Mouse (Mus musculus): ENCODE measurements around the gene Gm614. TPM values are rescaled to one million over a fixed set of nuclear protein-coding genes. Genes with fewer than 3 reads are reported as not detected.

The Gm614 gene
- polyA plus RNA-seq, 1 experiment from 2014 or later, result not detected

- Histone ChIP-seq H3K9ac (replicated peaks) (peak overlapping the region; percentile 74), H3K4me1 (replicated peaks) (peaks cover 27% of the 10 kb centered on the region), H3K36me3 (peaks cover 10% of the 10 kb centered on the region; the same call in 1 of the 2 replicates), H3K27me3 (peaks cover 13% of the 10 kb centered on the region; the same call in 1 of the 2 replicates), H3K9me3 (no peaks in the 10 kb centered on the region), H3K4me3 (replicated peaks) (peak overlapping the region; percentile 61), H3K27ac (peak overlapping the region; percentile 82), H3K4me2 (peak overlapping the region; percentile 62)
- 17% methylated on average over 26 of the region's 26 CpGs for WGBS
- peak; percentile 22; the same call in 1 of the 2 replicates for ATAC-seq (ENCODE audit: insufficient number of reproducible peaks, insufficient read depth, low FRiP score, low TSS enrichment, low read depth)
Observed at GRCm38 (mm10) chrX:101254740-101255139, 9.1 kb downstream of the Gm614 start.

GRCm38 (mm10) chrX:101253952-101254729 is 9.7 kb downstream of the Gm614 start, which contains the start of gene Foxo4:
TSS of gene Foxo4 (plus strand) at chrX:101254528.
- peak; percentile 90 for ATAC-seq (ENCODE audit: insufficient number of reproducible peaks, insufficient read depth, low FRiP score, low TSS enrichment, low read depth)

GRCm38 (mm10) chrX:101245011-101245410 is 18.8 kb downstream of the Gm614 start:
- H3K4me3 ChIP-seq (replicated peaks), result no peak overlapping the region
- H3K27me3 ChIP-seq, result peaks cover 6% of the 10 kb centered on the region; the same call in 1 of the 2 replicates
- no peaks in the 10 kb centered on the region for H3K36me3 ChIP-seq
- no peak overlapping the region for H3K9ac ChIP-seq (replicated peaks)
- H3K4me1 ChIP-seq (replicated peaks), result no peaks in the 10 kb centered on the region
- H3K9me3 ChIP-seq, result no peaks in the 10 kb centered on the region
- H3K27ac ChIP-seq, result no peak overlapping the region
- no peak overlapping the region for H3K4me2 ChIP-seq
- WGBS, result 31% methylated on average over 1 of the region's 1 CpGs
- ATAC-seq (ENCODE audit: insufficient number of reproducible peaks, insufficient read depth, low FRiP score, low TSS enrichment, low read depth), result no peak

More at GRCm38 (mm10) chrX:101253952-101254729, 9.7 kb downstream of the Gm614 start, which contains the start of gene Foxo4:
- Histone ChIP-seq H3K4me1 (replicated peaks) (peaks cover 21% of the 10 kb centered on the region), H3K9ac (replicated peaks) (peak within 1 kb of the TSS; percentile 74), H3K27ac (peak within 1 kb of the TSS; percentile 82), H3K27me3 (peaks cover 13% of the 10 kb centered on the region; the same call in 1 of the 2 replicates), H3K4me2 (peak within 1 kb of the TSS; percentile 62), H3K36me3 (peaks cover 10% of the 10 kb centered on the region; the same call in 1 of the 2 replicates), H3K4me3 (replicated peaks) (peak within 1 kb of the TSS; percentile 61), H3K9me3 (no peaks in the 10 kb centered on the region)
- WGBS, result 16% methylated on average over 47 of the region's 47 CpGs

GRCm38 (mm10) chrX:101222796-101223162 is 41.0 kb downstream of the Gm614 start:
- Histone ChIP-seq H3K4me2 (peak overlapping the region; percentile 59), H3K4me3 (replicated peaks) (peak overlapping the region; percentile 54), H3K27me3 (peaks cover 26% of the 10 kb centered on the region), H3K27ac (peak overlapping the region; percentile 41), H3K4me1 (replicated peaks) (no peaks in the 10 kb centered on the region), H3K9ac (replicated peaks) (no peak overlapping the region), H3K9me3 (no peaks in the 10 kb centered on the region), H3K36me3 (no peaks in the 10 kb centered on the region)
- WGBS, result 38% methylated on average over 7 of the region's 7 CpGs
- ATAC-seq (ENCODE audit: insufficient number of reproducible peaks, insufficient read depth, low FRiP score, low TSS enrichment, low read depth), result no peak

GRCm38 (mm10) chrX:101221834-101222795 is 41.7 kb downstream of the Gm614 start, which contains the start of gene Snx12:
TSS of gene Snx12 (minus strand) at chrX:101222563.
- Histone ChIP-seq H3K4me3 (replicated peaks) (peak within 1 kb of the TSS; percentile 54), H3K27me3 (peaks cover 26% of the 10 kb centered on the region), H3K27ac (peak within 1 kb of the TSS; percentile 56), H3K36me3 (no peaks in the 10 kb centered on the region), H3K9me3 (no peaks in the 10 kb centered on the region), H3K4me1 (replicated peaks) (no peaks in the 10 kb centered on the region), H3K9ac (replicated peaks) (peak within 1 kb of the TSS; percentile 57), H3K4me2 (peak within 1 kb of the TSS; percentile 59)
- WGBS, result 17% methylated on average over 55 of the region's 55 CpGs
- ATAC-seq (ENCODE audit: insufficient number of reproducible peaks, insufficient read depth, low FRiP score, low TSS enrichment, low read depth), result peak; percentile 99

Other genes starting within 250 kb of the Gm614 start
- gene Tex11, start 204.3 kb downstream of the Gm614 start, polyA plus RNA-seq (2016; fragmentation: Nextera tagmentation; extraction: Ambion mirVana), result not detected in 2 replicates
- gene Slc7a3, start 178.0 kb downstream of the Gm614 start, polyA plus RNA-seq (2016; fragmentation: Nextera tagmentation; extraction: Ambion mirVana), result 0.76 and 1.2 TPM in 2 replicates
- 46.8 and 51.7 TPM in 2 replicates for gene Snx12, start 41.4 kb downstream of the Gm614 start, polyA plus RNA-seq (2016; fragmentation: Nextera tagmentation; extraction: Ambion mirVana)
- 5.9 and 6.5 TPM in 2 replicates for gene Foxo4, start 9.5 kb downstream of the Gm614 start, polyA plus RNA-seq (2016; fragmentation: Nextera tagmentation; extraction: Ambion mirVana)
- 3.9 and 4.2 TPM in 2 replicates for gene Il2rg, start 4.3 kb upstream of the Gm614 start, polyA plus RNA-seq (2016; fragmentation: Nextera tagmentation; extraction: Ambion mirVana)
- gene Gm20489, start 5.0 kb upstream of the Gm614 start, polyA plus RNA-seq (2016; fragmentation: Nextera tagmentation; extraction: Ambion mirVana), result not detected in 2 replicates
- 46.0 and 51.7 TPM in 2 replicates for gene Med12, start 10.0 kb upstream of the Gm614 start, polyA plus RNA-seq (2016; fragmentation: Nextera tagmentation; extraction: Ambion mirVana)
- gene Nlgn3, start 35.2 kb upstream of the Gm614 start, polyA plus RNA-seq (2016; fragmentation: Nextera tagmentation; extraction: Ambion mirVana), result 11.1 and 14.5 TPM in 2 replicates
- 0.14 TPM in 1 of 2 replicates, not detected in the other for gene Gjb1, start 112.4 kb upstream of the Gm614 start, polyA plus RNA-seq (2016; fragmentation: Nextera tagmentation; extraction: Ambion mirVana)
- 43.6 and 44.8 TPM in 2 replicates for gene Zmym3, start 156.9 kb upstream of the Gm614 start, polyA plus RNA-seq (2016; fragmentation: Nextera tagmentation; extraction: Ambion mirVana)
- gene Nono, start 165.3 kb upstream of the Gm614 start, polyA plus RNA-seq (2016; fragmentation: Nextera tagmentation; extraction: Ambion mirVana), result 567 and 579 TPM in 2 replicates
- 12.8 and 14.2 TPM in 2 replicates for gene Itgb1bp2, start 185.1 kb upstream of the Gm614 start, polyA plus RNA-seq (2016; fragmentation: Nextera tagmentation; extraction: Ambion mirVana)

All from limb, embryonic 12.5 days (tissue).